Mouse (Mus musculus) heart, adult 9 months (tissue): ENCODE data around the gene Mamld1.

Source experiments
- DNase-seq, 2 experiments: peaks; one replicate each; pipeline ENCODE4 v3.0.0; 2022; ENCODE audit warnings: low spot score in 2 of 2

Gene Mamld1

GRCm38 (mm10) chrX:71131464-71131863 is 81.4 kb downstream of the Mamld1 start:
- DNase-seq = no peak

GRCm38 (mm10) chrX:71141390-71141789 is 91.3 kb downstream of the Mamld1 start:
- no peak for DNase-seq

- peak in 1 of 2 experiments; percentile 29 for DNase-seq
Observed at GRCm38 (mm10) chrX:71149441-71150050, 99.5 kb downstream of the Mamld1 start.

GRCm38 (mm10) chrX:71150551-71151001 is 100.5 kb downstream of the Mamld1 start:
- peak; percentile 59 to 68 for DNase-seq

GRCm38 (mm10) chrX:71181526-71181925 is 131.5 kb downstream of the Mamld1 start:
- no peak for DNase-seq

GRCm38 (mm10) chrX:71183671-71184070 is 133.6 kb downstream of the Mamld1 start:
- peak; percentile 12 to 26 for DNase-seq

GRCm38 (mm10) chrX:71186396-71186795 is 136.3 kb downstream of the Mamld1 start:
- DNase-seq = peak; percentile 29 to 39

- DNase-seq = no peak
Observed at GRCm38 (mm10) chrX:71204776-71205175, 154.7 kb downstream of the Mamld1 start.
